Mouse (Mus musculus) kidney, postnatal 25 days (tissue): ENCODE data around the gene Zfp931.
A peak's percentile ranks its signal among the peaks of the same experiment; 100 is the strongest.
"Not testable (repeated sequence)": the region's sequence is repeated elsewhere in the genome, so short reads cannot be mapped to it uniquely, and the experiment has no call there.

Source experiments
- DNase-seq, 2 experiments: peaks; one replicate each; pipeline ENCODE4 v3.0.0; 2021; ENCODE audit warnings: mixed read lengths in 2 of 2

The Zfp931 gene

GRCm38 (mm10) chr2:178078166-178078717 lies at the start of gene Zfp931:
TSS of gene Zfp931 (minus strand) at chr2:178078476.
- DNase-seq: not testable (repeated sequence)

DNA sequence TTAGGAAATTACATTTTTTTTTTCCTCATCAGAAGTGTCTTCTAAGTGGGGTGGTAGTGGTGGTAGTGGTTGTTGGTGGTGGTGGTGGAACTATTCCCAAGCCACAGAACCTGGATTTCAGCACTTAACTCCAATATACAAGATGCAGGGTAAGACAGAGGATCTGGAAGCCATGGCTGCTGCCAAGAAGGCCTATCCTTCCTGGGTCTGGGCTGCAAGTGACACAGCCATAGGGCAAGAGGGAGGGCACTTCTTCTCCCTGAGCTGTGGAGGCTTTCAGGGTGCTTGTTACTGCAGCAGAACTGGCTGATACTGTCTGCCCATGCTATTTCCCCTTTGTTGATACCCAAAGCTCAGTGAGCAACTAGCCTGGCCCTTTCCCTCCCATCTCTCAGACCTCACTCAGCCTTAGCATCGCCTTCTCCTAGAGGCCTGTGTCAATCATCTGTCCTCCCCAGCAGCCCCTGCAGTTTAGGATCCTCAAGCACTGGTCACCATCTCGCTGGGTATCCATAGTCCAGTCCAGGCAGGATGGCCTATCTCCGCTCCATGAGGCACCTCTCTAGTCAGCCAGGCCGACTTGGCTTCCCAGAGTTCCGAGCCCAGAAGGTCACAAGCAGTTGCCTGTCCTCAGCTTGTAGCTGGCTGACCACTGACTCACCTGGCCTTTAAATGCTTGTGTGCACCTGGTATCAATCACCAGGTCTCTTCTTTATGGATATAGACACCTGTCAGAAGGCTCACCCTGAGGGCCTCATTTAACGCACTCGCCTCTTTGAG lies 48.0 kb upstream of the Zfp931 start:
- DNase-seq: no peak

GRCm38 (mm10) chr2:178125427-178125826 lies 47.2 kb upstream of the Zfp931 start:
- no peak for DNase-seq

DNA sequence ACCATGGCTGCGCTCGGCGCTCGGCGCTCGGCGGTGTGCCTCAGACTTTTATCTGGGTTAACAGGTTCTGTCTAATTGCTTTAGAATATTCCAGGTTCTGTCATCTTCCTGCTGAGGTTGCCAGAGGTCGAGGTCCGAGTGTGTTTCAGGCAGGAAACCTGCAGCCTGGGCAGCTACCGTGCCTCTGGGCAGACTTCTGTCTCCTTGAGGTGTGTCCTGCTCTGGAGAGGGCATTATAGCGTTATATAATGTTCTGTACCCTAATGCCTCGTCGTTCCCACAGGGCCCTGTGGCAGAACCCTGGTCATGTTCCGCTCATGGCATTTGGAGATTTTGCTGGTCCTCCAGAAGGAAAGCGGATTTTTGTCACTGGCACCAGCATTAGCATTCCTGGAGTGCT lies 45.2 kb upstream of the Zfp931 start:
- no peak for DNase-seq

- no peak for DNase-seq
These were observed 43.8 kb upstream of the Zfp931 start for GRCm38 (mm10) chr2:178121946-178122665.

DNA sequence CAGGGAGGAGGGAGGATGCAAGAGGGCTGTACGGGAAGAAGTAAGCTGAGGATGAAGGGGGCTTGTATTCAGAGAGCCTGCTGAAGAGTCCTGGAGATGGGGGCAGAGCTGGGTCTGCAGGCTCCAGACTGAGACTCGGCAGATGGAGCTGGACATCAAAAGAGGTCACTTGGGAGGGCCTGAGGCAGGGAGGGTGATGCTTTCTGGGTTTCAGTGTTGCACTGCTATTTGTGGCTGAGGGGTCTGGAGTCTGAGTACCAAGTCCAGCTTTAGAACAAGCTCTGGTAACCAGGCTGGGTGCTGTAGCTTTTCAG lies 43.1 kb upstream of the Zfp931 start:
- DNase-seq: no peak

- DNase-seq: no peak
These were observed 42.5 kb upstream of the Zfp931 start for GRCm38 (mm10) chr2:178120651-178121374.

DNA sequence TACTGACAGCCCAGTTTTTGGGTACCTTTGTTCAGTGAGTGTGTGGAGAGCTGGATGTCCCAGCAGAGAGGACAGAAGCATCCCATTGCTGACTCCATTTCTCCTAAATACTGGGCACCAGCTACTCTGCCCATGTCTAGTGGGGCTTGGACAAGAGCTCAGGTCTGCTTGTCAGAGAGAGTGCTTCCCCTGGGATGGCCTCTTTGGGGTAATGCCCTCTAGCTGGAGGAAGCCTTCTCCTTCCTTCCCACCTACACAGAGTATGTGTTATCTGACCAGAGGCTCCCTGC lies 42.0 kb upstream of the Zfp931 start:
- no peak for DNase-seq

- no peak for DNase-seq
These were observed 41.5 kb upstream of the Zfp931 start for GRCm38 (mm10) chr2:178119561-178120355.

DNA sequence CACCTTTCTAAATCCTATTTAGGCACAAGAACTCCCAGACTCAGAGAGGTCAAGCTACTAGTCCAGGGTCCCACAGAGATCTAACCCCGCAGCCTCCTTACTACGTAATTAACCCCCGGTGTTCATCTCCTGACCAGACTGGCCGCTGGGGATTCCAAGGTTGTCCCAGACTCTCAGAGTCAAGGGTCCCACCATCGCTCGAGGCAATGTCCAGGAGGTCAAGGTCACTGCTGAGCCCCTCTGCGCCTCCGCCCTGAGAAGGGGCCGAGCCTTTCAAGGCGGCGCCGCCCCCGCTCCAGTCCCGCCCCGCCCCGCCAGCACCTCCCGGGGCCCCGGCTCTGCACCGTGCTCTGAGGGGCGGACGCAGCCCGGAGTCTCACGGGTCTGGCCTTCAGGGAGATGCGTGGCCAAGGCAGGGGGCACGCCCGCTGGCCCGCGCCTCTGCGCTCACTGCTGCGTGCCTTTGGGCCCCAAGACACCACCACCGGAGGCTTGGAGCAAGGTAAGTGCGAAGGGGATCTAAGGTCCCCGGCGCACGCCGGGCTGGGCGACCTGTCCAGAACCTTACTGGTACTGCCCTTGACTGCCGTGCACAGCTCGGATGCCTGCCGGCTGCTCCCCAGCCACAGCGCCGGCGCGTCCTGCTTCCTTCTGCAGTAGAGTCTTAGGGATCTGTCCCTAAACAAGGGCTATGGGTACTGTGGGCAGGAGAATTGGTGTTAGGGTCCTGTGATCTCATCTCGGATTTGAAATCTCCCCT lies 40.7 kb upstream of the Zfp931 start, which contains the start of gene Phactr3:
Gene Phactr3, plus strand, starts transcription at position 175 of the 760 bp plus-strand sequence.
- no peak for DNase-seq

GRCm38 (mm10) chr2:178117946-178118345 lies 39.7 kb upstream of the Zfp931 start:
- peak; percentile 54 to 56 for DNase-seq

DNA sequence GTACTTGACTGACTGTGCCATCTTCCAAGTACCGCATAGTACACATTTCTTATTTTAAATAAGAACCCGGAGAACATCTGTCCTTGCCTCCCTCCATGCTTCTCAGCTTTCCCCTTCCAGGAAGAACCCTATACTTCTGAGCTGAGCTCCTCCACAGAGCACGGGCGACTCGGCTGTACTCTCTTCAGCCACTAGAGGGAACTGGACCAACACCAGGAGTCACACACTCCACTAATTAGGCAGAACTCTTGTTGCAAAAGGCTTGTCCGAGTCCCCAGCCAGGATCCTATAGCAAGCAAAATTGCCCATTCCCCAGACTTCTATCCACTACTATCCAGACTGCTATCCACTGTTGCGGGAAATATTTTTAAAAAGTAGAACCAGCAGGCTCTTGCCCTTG lies 23.7 kb upstream of the Zfp931 start:
- peak; percentile 38 to 53 for DNase-seq

DNA sequence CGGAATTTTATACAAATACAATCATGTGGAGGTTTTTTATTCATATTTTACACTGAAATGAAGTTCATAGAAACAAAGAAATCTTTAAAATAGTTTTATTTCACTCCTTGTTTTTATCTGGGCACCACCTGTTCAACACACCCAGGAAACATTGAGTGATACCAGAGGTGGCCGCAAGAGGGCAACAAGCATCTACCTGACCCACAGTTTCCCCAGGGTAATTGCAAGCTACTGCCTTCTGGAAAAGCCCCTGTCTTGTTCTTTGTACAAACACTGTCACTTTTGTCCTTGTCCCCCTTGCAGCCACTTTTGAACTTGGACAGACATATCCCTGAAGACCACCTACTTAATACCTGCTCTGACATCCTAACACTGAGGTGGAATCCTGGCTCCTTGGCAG lies 19.7 kb upstream of the Zfp931 start:
- DNase-seq: peak; percentile 47 to 68

DNA sequence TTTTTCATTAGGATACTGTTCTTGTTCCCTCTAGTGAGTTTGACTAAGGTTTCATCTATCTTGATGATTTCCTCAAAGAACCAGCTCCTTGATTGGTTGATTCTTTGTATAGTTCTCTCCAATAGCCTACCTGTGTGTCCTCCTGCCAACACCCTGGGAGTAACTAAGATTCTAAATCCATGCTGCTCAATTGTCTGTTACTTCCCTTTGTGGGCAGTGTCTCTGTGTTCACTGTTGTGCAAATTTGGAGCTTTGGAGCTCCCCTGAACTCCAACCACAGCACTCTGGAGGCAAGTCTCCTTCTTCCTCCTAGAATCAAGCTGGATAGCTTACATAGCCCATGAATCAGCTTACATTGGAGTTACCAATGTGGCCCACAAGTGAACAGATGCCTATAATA lies 11.3 kb upstream of the Zfp931 start:
- DNase-seq: no peak

DNA sequence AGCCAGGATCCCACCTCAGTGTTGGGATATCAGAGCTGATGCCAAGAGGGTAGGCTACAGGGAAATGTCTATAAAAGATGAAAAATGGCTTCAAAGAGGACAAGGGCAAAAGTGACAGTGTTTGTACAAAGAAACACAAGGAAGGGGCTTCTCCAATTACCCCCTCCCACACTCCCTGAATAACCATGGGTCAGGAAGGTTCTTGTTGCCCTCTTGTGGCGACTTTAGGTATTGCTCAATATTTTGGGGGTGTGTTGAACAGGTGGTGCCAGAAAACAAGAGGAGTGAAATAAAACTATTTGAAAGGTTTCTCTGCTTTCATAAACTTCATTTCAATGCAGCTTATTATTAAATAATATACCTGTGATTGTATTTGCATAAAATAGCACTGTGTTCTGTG lies 20.1 kb downstream of the Zfp931 start:
- DNase-seq: peak; percentile 48 to 78

- not testable (repeated sequence) for DNase-seq
These were observed 50.7 kb downstream of the Zfp931 start for GRCm38 (mm10) chr2:178027601-178028000.

- DNase-seq: not testable (repeated sequence)
These were observed 54.4 kb downstream of the Zfp931 start for GRCm38 (mm10) chr2:178023861-178024260.

DNA sequence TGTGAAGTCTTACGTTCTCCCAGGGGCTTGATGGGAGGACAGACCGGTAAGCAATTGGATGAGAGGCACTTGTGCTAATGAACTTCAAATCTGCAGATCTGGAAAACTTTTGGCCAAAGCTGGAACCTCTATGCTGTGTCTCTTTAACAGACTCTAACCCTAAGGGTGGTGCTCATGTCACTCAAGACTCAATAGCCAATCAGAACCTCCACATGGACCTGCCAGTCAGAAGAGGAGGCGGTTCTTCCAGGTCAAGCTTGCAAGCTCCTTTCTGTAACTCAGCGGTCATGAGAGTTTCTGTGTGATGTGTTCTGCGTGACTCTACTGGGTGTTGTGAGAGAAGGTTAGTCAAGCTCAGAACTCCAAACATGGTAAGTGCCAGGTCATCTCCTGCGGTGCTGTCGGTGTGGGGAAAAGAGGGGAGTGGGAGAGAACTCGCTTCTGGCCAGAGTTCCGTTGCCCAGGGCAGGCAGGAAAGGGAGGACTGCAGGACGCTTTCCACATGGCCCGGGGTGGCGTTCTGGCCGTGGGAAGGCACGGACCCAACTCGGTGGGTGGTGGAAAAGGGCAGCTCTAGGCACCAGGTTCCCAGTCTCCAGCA lies 55.2 kb downstream of the Zfp931 start, which contains the start of gene Zfp971:
Gene Zfp971, plus strand, starts transcription at position 274 of the 601 bp plus-strand sequence.
- DNase-seq: peak; percentile 33 to 60

DNA sequence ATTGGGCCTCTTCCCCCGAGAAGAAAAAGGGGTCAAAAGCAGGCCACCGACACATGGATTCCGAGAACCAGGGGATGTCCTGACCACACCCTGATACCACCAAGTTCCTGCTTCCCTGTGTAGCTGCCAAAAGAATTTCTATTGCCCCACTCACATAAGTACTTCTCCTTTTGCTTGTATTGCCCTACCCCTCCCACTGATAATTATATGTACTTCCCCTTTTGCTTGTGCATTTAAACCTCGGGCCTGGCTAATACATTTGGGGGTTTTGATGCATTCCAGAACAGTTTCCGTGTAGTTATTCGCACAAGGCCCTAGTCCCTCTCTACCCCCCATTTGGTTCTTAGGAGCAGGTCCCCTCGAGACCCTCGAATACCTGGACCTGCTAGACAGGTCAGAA lies 57.5 kb downstream of the Zfp931 start:
- not testable (repeated sequence) for DNase-seq

GRCm38 (mm10) chr2:178019486-178019885 lies 58.8 kb downstream of the Zfp931 start:
- not testable (repeated sequence) for DNase-seq
